Comparison of ENCODE assay signal across 20 mouse cellular contexts in the genomic region with DNA sequence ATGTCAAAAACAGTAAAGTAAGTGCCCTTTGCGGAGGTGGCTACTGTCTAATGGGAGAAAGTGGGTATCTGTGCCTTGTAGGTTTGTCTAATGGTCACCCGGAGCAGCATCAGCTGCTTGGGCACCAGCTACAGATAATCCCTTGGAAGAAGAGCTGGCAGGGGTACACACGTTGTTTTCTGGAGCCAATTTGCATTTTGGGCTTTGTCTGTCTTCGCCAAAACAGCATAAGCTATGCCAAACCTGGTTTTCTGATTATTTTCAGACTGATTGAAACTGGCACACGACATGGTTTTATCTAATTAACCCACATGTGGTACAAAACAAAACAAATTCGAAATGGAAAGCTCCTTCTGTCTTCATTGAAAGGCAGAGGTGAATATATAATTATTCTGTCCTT. TPM values are rescaled to one million over a fixed set of nuclear protein-coding genes. Genes with fewer than 3 reads are reported as not detected.
A peak's percentile ranks its signal among the peaks of the same experiment; 100 is the strongest.
DNase-seq lines count a peak whose midpoint lies in the region; ATAC-seq and TF ChIP-seq lines count a peak whose summit lies in the region.
"Had no signal": no experiment of that assay in that cellular context is flagged by ENCODE, and none has a peak within 500 bp of the region (broad histone marks: within the 10 kb centered on the region; RNA-seq: fewer than 3 reads in every experiment).

No protein-coding gene starts in this region.

- DNase-seq in cerebellum, adult 11-12 months, result peak; percentile 20
- peak; percentile 32 to 38 for DNase-seq in layer of hippocampus, postnatal 10 days (ENCODE audit: low spot score in 2 of 2)
- DNase-seq in layer of hippocampus, adult 9-11 months, result no peak
- peak; percentile 84 for DNase-seq in brain, embryonic 14.5 days (ENCODE audit: low read depth)
- peak; percentile 10 to 20 for DNase-seq in cerebellum, postnatal 36 days
- DNase-seq in adrenal gland, postnatal 25 days, result no peak
- DNase-seq: adrenal gland, postnatal 10 days; embryo, embryonic 11 days; gastrocnemius, postnatal 25 days; liver, postnatal 0 days; lung, postnatal 14 days; right cerebral cortex, postnatal 4 days had no signal

- H3K27me3 ChIP-seq in kidney, embryonic 16.5 days (ENCODE audit: insufficient read depth, low read length), result no peaks in the 10 kb centered on the region
- H3K27me3 ChIP-seq: CH12.LX; hindbrain, embryonic 12.5 days; kidney, embryonic 15.5 days; limb, embryonic 15.5 days; neural tube, embryonic 13.5 days had no signal

- H3K9ac ChIP-seq in kidney, embryonic 16.5 days (replicated peaks; ENCODE audit: low read length), result no peak overlapping the region
- H3K9ac ChIP-seq: hindbrain, embryonic 12.5 days; kidney, embryonic 15.5 days; limb, embryonic 15.5 days; liver, postnatal 0 days; neural tube, embryonic 13.5 days had no signal

- no peak for ATAC-seq in cerebellum, adult (ENCODE audit: insufficient number of reproducible peaks, low FRiP score, low TSS enrichment)
- no peak for ATAC-seq in kidney, embryonic 16.5 days (ENCODE audit: low FRiP score, low TSS enrichment)
- ATAC-seq: intestine, embryonic 16.5 days; liver, postnatal 0 days had no signal

- H3K4me2 ChIP-seq in kidney, embryonic 16.5 days (replicated peaks; ENCODE audit: low read depth, low read length), result no peak overlapping the region
- H3K4me2 ChIP-seq: hindbrain, embryonic 12.5 days; kidney, embryonic 15.5 days; limb, embryonic 15.5 days; neural tube, embryonic 13.5 days had no signal

- no peaks in the 10 kb centered on the region for H3K36me3 ChIP-seq in kidney, embryonic 16.5 days (ENCODE audit: insufficient read depth, low read length)
- H3K36me3 ChIP-seq: hindbrain, embryonic 12.5 days; kidney, embryonic 15.5 days; limb, embryonic 15.5 days; neural tube, embryonic 13.5 days had no signal

- no peak for TF ChIP-seq CTCF in brain, embryonic 14.5 days (IDR thresholded peaks at IDR 0.05; ENCODE audit: borderline replicate concordance, extremely low read depth, insufficient read depth, insufficient read length)

- 81% methylated on average over 6 of the region's 6 CpGs for WGBS in kidney, embryonic 16.5 days

- no peaks in the 10 kb centered on the region for H3K4me1 ChIP-seq in kidney, embryonic 16.5 days (ENCODE audit: insufficient read depth, low read length)
- H3K4me1 ChIP-seq: hindbrain, embryonic 12.5 days; kidney, embryonic 15.5 days; limb, embryonic 15.5 days; neural tube, embryonic 13.5 days had no signal

- H3K4me3 ChIP-seq in kidney, embryonic 16.5 days (ENCODE audit: low read length), result no peak overlapping the region
- H3K4me3 ChIP-seq: hindbrain, embryonic 12.5 days; kidney, embryonic 15.5 days; limb, embryonic 15.5 days; neural tube, embryonic 13.5 days had no signal

- no peaks in the 10 kb centered on the region for H3K9me3 ChIP-seq in kidney, embryonic 16.5 days (ENCODE audit: low read length)
- H3K9me3 ChIP-seq: hindbrain, embryonic 12.5 days; kidney, embryonic 15.5 days; limb, embryonic 15.5 days; neural tube, embryonic 13.5 days had no signal

- no peak overlapping the region for H3K27ac ChIP-seq in kidney, embryonic 16.5 days (ENCODE audit: low read length)
- H3K27ac ChIP-seq: hindbrain, embryonic 12.5 days; kidney, embryonic 15.5 days; limb, embryonic 15.5 days; neural tube, embryonic 13.5 days had no signal

- TF ChIP-seq POLR2A in brain, embryonic 14.5 days (IDR thresholded peaks at IDR 0.05; ENCODE audit: borderline replicate concordance, extremely low read depth, insufficient read depth, insufficient read length, poor library complexity, severe bottlenecking), result no peak

RNA-seq across cellular contexts. Expression of gene Dnajc15, which starts 7.7 kb away (rescaled TPM):
- total RNA-seq in layer of hippocampus, postnatal 10 days (2021), result 10 to 100 TPM; 53.5 to 56.9 TPM
- 14.2 and 15.5 TPM in 2 replicates for polyA plus RNA-seq in brain, embryonic 14.5 days (2012; rRNA removed)
- total RNA-seq in adrenal gland, postnatal 25 days (2021), result 263 and 329 TPM in 2 replicates
- polyA plus RNA-seq in kidney, embryonic 16.5 days (2015; fragmentation: Nextera tagmentation; extraction: Ambion mirVana), result 122 and 131 TPM in 2 replicates

RNA-seq across cellular contexts. Expression of gene Epsti1, which starts 21.4 kb away (rescaled TPM):
- total RNA-seq in layer of hippocampus, postnatal 10 days (2021), result under 1 TPM; 0.30 to 0.49 TPM
- polyA plus RNA-seq in brain, embryonic 14.5 days (2012; rRNA removed), result 0.15 and 0.28 TPM in 2 replicates
- total RNA-seq in adrenal gland, postnatal 25 days (2021), result 0.48 and 1.5 TPM in 2 replicates
- polyA plus RNA-seq in kidney, embryonic 16.5 days (2015; fragmentation: Nextera tagmentation; extraction: Ambion mirVana), result 0.92 and 1.4 TPM in 2 replicates

Comparison
In these comparisons a context has a peak if more than half of its experiments do, and no peak if none do; other contexts are left out.
1. DNase-seq: peak in cerebellum, adult 11-12 months (single experiment), layer of hippocampus, postnatal 10 days (2 of 2), brain, embryonic 14.5 days (single experiment) and cerebellum, postnatal 36 days (2 of 2); none in layer of hippocampus, adult 9-11 months (single experiment) and adrenal gland, postnatal 25 days (single experiment).